17 mouse cellular contexts compared by ENCODE assay signal in the genomic region with DNA sequence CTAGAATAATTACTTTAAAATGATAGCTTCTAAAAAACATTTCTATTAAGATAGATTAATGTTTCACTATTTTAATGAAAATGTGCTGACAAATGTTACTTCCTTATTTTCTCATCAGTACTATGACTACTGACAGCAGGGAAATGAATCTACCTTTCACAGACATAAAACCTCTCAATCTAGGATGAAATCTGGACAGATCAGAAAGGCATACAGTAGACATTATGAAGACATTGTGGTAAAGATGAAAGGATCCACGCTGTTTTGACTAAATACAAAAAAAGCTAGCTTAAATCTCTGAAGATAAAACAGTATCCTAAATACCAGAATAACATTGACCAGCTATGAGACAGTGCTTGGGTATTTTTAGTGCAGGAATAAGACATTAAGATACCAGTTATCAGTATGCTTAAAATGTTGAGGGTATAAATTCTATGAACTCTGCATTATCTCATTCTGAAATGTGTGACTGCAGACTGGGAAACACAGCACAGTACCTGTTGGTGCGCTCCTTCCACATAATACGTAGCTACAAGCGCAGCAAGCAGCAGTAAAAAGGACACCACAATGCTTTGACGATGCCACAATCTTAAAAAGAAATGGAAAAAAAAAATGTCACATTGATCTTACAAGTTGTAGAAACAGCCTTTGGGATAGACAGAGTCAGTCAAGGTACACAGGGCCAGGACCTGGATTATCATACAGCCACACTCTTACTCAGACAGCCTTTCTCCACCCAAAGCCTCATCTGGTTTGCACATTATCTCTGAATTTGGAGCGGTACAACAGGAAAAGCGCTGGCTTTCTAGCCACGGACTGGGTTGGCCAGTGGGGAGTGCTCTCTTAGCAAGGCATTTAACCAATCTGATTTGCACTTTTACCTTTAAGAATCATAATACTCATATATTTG. TPM values are rescaled to one million over a fixed set of nuclear protein-coding genes. Genes with fewer than 3 reads are reported as not detected.
DNase-seq lines count a peak whose midpoint lies in the region; ATAC-seq lines count a peak whose summit lies in the region.
"Had no signal": no experiment of that assay in that cellular context is flagged by ENCODE, and none has a peak within 500 bp of the region (broad histone marks: within the 10 kb centered on the region; RNA-seq: fewer than 3 reads in every experiment).

No protein-coding gene starts in this region.

- H3K4me1 ChIP-seq in kidney, embryonic 15.5 days = no peaks in the 10 kb centered on the region
- H3K4me1 ChIP-seq in liver, embryonic 13.5 days (replicated peaks) = peaks cover 68% of the 10 kb centered on the region
- H3K4me1 ChIP-seq: heart, embryonic 15.5 days; neural tube, embryonic 12.5 days had no signal

- DNase-seq in kidney, adult 11 months = no peak
- peak; percentile 86 for DNase-seq in c-Kit-positive CD71-positive TER-119-positive erythroid progenitor cells, embryonic 14.5 days (ENCODE audit: low spot score)
- DNase-seq in liver, embryonic 13.5 days = peak; percentile 77
- peak; percentile 31 to 54 for DNase-seq in spleen, postnatal 36 days (ENCODE audit: low spot score in 2 of 2)
- DNase-seq in lung, postnatal 14 days = no peak
- no peak for DNase-seq in layer of hippocampus, adult 18-20 months (ENCODE audit: low spot score in 2 of 2)
- DNase-seq: adrenal gland, postnatal 14 days; cerebellum, postnatal 14 days; gastrocnemius, postnatal 14 days; kidney, adult 2 months; kidney, postnatal 4 days; layer of hippocampus, postnatal 36 days had no signal

- no peak overlapping the region for H3K9ac ChIP-seq in kidney, embryonic 15.5 days
- peak overlapping the region; percentile 61 for H3K9ac ChIP-seq in liver, embryonic 13.5 days
- H3K9ac ChIP-seq: heart, embryonic 15.5 days; hindbrain, embryonic 14.5 days; neural tube, embryonic 12.5 days had no signal

- no peaks in the 10 kb centered on the region for H3K9me3 ChIP-seq in kidney, embryonic 15.5 days (replicated peaks)
- H3K9me3 ChIP-seq in liver, embryonic 13.5 days (replicated peaks) = no peaks in the 10 kb centered on the region
- H3K9me3 ChIP-seq: G1E; heart, embryonic 15.5 days; neural tube, embryonic 12.5 days had no signal

- 0 out of 2 replicates have a peak, but pooled peaks have one; percentile 62 for ATAC-seq in kidney, embryonic 15.5 days (replicated peaks; ENCODE audit: low FRiP score)
- ATAC-seq in liver, embryonic 13.5 days (ENCODE audit: low read depth) = peak; percentile 98

- no peaks in the 10 kb centered on the region for H3K27me3 ChIP-seq in kidney, embryonic 15.5 days
- H3K27me3 ChIP-seq in liver, embryonic 13.5 days = no peaks in the 10 kb centered on the region
- H3K27me3 ChIP-seq: heart, embryonic 15.5 days; neural tube, embryonic 12.5 days had no signal

- H3K27ac ChIP-seq in kidney, embryonic 15.5 days = no peak overlapping the region
- peak overlapping the region; percentile 98 for H3K27ac ChIP-seq in liver, embryonic 13.5 days
- H3K27ac ChIP-seq: heart, embryonic 15.5 days; hindbrain, embryonic 14.5 days; neural tube, embryonic 12.5 days had no signal

- no peak overlapping the region for H3K4me3 ChIP-seq in kidney, embryonic 15.5 days (replicated peaks)
- peak overlapping the region; percentile 32 for H3K4me3 ChIP-seq in liver, embryonic 13.5 days (replicated peaks)
- H3K4me3 ChIP-seq: heart, embryonic 15.5 days; neural tube, embryonic 12.5 days had no signal

- peaks cover 64% of the 10 kb centered on the region for H3K36me3 ChIP-seq in kidney, embryonic 15.5 days
- H3K36me3 ChIP-seq in liver, embryonic 13.5 days = peaks cover 49% of the 10 kb centered on the region

- H3K4me2 ChIP-seq in kidney, embryonic 15.5 days = no peak overlapping the region
- peak overlapping the region; percentile 61 for H3K4me2 ChIP-seq in liver, embryonic 13.5 days
- H3K4me2 ChIP-seq: heart, embryonic 15.5 days; hindbrain, embryonic 14.5 days; neural tube, embryonic 12.5 days had no signal

- 93% methylated on average over 8 of the region's 8 CpGs for WGBS in kidney, embryonic 15.5 days
- WGBS in liver, embryonic 13.5 days (ENCODE audit: insufficient replicate concordance) = 28% methylated on average over 8 of the region's 8 CpGs

RNA-seq across cellular contexts. Expression of a gene that starts 20.4 kb away (rescaled TPM):
- polyA plus RNA-seq in kidney, embryonic 15.5 days (2015; fragmentation: Nextera tagmentation; extraction: Ambion mirVana) = 139 and 144 TPM in 2 replicates
- 89.2 and 103 TPM in 2 replicates for polyA plus RNA-seq in liver, embryonic 13.5 days (2015; fragmentation: Nextera tagmentation; extraction: Ambion mirVana)
- total RNA-seq in layer of hippocampus, adult 18-20 months (2021) = 100 to 1,000 TPM; 111 to 116 TPM

RNA-seq across cellular contexts. Expression of a gene that starts 20.5 kb away (rescaled TPM):
- 35.8 and 38.2 TPM in 2 replicates for polyA plus RNA-seq in kidney, embryonic 15.5 days (2015; fragmentation: Nextera tagmentation; extraction: Ambion mirVana)
- 23.0 and 23.3 TPM in 2 replicates for polyA plus RNA-seq in liver, embryonic 13.5 days (2015; fragmentation: Nextera tagmentation; extraction: Ambion mirVana)
- total RNA-seq in layer of hippocampus, adult 18-20 months (2021) = 10 to 100 TPM in 1 of 2 experiments, 1 to 10 TPM in 1; 10.0 to 10.9 TPM

Comparison
In these comparisons a context has a peak if more than half of its experiments do, and no peak if none do; other contexts are left out.
1. DNase-seq: peak in c-Kit-positive CD71-positive TER-119-positive erythroid progenitor cells, embryonic 14.5 days (single experiment), liver, embryonic 13.5 days (single experiment) and spleen, postnatal 36 days (2 of 2); none in kidney, adult 11 months (single experiment), lung, postnatal 14 days (single experiment) and layer of hippocampus, adult 18-20 months (0 of 2).